Mouse (Mus musculus): ENCODE measurements at regions not wholly inside any gene's neighbourhood (a gene's known extent, or its start where the extent isn't known, plus 50 kb on each side); places are given as distances from the start of the nearest gene placed in this dataset.

GRCm38 (mm10) chr8:103561606-103562005 is 539.8 kb upstream of the Cdh5 start:
- no peak for TF ChIP-seq CTCF (IDR thresholded peaks at IDR 0.05; ENCODE audit: control insufficient read depth, insufficient read depth, low read length)
- no peak for TF ChIP-seq POLR2A (IDR thresholded peaks at IDR 0.05; ENCODE audit: borderline replicate concordance, control insufficient read depth, low read depth, low read length)

Data from bone marrow, adult 2 months (tissue).